Mouse (Mus musculus) urinary bladder, postnatal 10 days (tissue): ENCODE measurements around the gene Olfr502.
"Not testable (repeated sequence)": the region's sequence is repeated elsewhere in the genome, so short reads cannot be mapped to it uniquely, and the experiment has no call there.

Source experiments
- DNase-seq: peaks from one replicate; pipeline ENCODE4 v3.0.0; 2022; ENCODE audit warnings: low spot score

Olfr502 gene

DNA sequence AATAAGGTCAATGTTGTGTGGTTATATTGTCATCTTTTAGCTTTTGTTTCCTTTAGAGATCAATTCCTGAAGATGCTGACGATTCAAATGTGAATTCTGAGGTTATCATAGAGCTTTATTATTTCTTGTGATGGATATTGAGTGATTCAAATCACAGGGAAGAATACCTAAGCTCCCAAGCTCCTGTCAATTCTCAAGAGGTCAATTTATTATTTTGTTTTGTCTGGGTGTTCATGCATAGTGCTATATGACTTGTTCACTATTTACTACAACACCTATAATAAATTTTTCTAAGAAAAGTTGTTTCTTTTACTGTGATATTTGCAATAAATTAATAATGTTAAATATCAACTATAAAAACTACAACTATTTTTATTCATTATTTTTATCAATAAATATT is at the start of gene Olfr502:
TSS of gene Olfr502 (minus strand) at position 101 of the 400 bp plus-strand sequence.
- DNase-seq = no peak

DNA sequence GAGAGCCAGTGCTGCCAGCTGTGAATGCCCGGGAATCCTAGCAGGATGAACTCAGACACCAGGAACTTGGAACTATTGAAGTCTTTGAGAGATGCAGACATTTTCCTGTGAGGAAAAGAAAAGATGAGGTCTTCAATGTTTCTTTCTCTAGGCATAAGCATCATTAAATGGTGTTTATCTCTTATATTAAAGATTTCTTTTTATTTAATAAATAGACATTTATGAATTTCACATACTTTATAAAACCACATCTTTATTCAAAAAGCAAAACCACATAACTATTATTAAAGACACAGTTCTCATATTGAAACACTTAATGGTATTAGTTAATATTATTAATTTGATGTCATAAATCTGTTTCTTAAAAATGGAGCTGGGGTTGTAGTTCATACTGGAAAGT is 40.8 kb upstream of the Olfr502 start, which contains the start of gene Olfr504:
TSS of gene Olfr504 (minus strand) at position 101 of the 400 bp plus-strand sequence.
- no peak for DNase-seq

DNA sequence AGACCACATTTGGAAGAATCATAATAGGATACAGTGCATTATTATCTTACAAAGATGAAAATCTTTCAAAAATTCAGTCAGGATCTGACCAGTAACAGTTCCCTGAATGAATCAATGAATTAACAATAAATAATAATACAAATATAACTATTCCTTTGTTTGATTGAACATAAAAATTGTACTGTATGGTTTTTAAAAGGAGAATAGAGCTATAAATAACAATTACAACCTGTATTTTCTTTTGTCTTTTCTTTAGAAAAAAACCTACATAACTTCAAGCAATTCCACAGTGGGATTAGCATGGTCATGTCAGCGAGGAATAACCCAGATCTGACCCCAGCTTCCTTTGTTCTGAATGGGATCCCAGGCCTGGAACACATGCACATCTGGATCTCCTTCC is 19.4 kb upstream of the Olfr502 start, which contains the start of gene Olfr503:
TSS of gene Olfr503 (plus strand) at position 301 of the 400 bp plus-strand sequence.
- DNase-seq = not testable (repeated sequence)

DNA sequence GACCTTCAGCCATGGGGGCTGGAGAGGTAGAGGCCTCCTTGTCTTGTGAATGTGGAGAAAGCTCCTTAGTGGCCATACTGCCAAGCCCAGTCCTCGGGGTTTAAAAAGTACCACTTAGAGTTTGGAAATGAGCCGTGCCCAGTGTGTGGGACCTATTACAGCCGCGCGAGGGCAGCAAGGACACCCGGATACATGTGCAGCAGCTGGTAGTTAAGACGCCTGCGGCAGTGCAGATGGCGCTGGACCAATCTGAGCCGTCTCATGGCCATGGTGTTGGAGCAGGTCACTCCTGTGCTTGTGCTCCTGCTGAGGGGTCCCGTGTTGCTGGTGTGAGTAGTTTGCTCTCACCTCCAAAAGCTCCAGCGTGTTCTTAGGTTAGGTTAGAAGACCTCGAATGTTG is 17.6 kb upstream of the Olfr502 start:
- no peak for DNase-seq
